Mouse (Mus musculus) hindbrain, embryonic 15.5 days (tissue): ENCODE measurements around the gene Jak3. TPM values are rescaled to one million over a fixed set of nuclear protein-coding genes. Genes with fewer than 3 reads are reported as not detected.

Source experiments
- ATAC-seq: fragments of 200-750 bp; cut with Nextera tagmentation; 2 replicates; pipeline ENCODE4 v1.8.0; 2017; ENCODE audit warnings: low read depth, moderate number of reproducible peaks, moderate TSS enrichment; ENCODE audit not compliant: low FRiP score
- H3K27ac ChIP-seq: fragments of 300-500 bp; sonication (generic); replicated peaks from 2 replicates; pipeline ENCODE4 v1.5.1; 2015; ENCODE audit warnings: mild to moderate bottlenecking, inconsistent platforms
- H3K27me3 ChIP-seq: fragments of 300-500 bp; sonication (generic); 2 replicates; pipeline ENCODE4 v1.6.1; 2015; ENCODE audit warnings: control low read depth, inconsistent platforms
- H3K36me3 ChIP-seq: fragments of 300-500 bp; sonication (generic); 2 replicates; pipeline ENCODE4 v1.6.1; 2015; ENCODE audit warnings: control low read depth, inconsistent platforms
- H3K4me1 ChIP-seq: fragments of 300-500 bp; sonication (generic); replicated peaks from 2 replicates; pipeline ENCODE4 v1.6.1; 2015; ENCODE audit warnings: control low read depth, inconsistent platforms
- H3K4me2 ChIP-seq: fragments of 300-500 bp; sonication (generic); 2 replicates; pipeline ENCODE4 v1.6.1; 2015; ENCODE audit warnings: moderate library complexity, mild to moderate bottlenecking, inconsistent platforms
- H3K4me3 ChIP-seq: fragments of 300-500 bp; sonication (generic); 2 replicates; pipeline ENCODE4 v1.5.1; 2015; ENCODE audit warnings: mild to moderate bottlenecking, inconsistent platforms
- H3K9ac ChIP-seq: fragments of 300-500 bp; sonication (generic); 2 replicates; pipeline ENCODE4 v1.6.1; 2015; ENCODE audit warnings: inconsistent platforms
- H3K9me3 ChIP-seq: fragments of 300-500 bp; sonication (generic); 2 replicates; pipeline ENCODE4 v1.6.1; 2016; ENCODE audit warnings: control low read depth, inconsistent platforms
- WGBS: fragments of 180-500 bp; shearing (Covaris S2); methylation state at CpG from one replicate; pipeline ENCODE4 v1.1.7; 2015; 5-methylcytosine and 5-hydroxymethylcytosine counted together
- polyA plus RNA-seq: library from polyadenylated mRNA; unstranded; fragments of >200 nt; fragmentation: Nextera tagmentation; extraction: Ambion mirVana; gene quantifications from 2 replicates; pipeline ENCODE4 v1.2.1, GENCODE M21; 2015

The Jak3 gene
- polyA plus RNA-seq, 1 experiment from 2014 or later = 7.0 TPM

DNA sequence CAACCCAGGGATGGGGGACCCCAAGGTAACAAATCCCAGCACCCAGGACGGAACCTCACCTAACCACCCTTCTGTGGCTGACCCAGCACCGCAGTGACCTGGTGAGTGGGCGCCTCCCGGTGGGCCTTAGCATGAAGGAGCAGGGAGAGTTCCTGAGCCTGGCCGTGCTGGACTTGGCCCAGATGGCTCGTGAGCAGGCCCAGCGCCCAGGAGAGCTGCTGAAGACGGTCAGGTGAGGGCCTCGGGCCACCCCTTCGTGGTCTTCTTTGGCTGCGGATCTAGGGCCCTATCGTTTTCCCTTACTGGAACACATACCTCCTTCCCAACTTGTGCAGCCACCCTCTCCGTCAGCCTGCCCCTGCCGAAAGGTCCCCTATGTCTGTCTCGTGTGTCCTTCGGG lies 3.0 kb downstream of the Jak3 start:
- peak overlapping the region; percentile 35 for H3K4me3 ChIP-seq
- no peaks in the 10 kb centered on the region for H3K36me3 ChIP-seq
- peak overlapping the region; percentile 55 for H3K4me2 ChIP-seq
- whole genome bisulfite sequencing = 17% methylated on average over 16 of the region's 16 CpGs
- no peak overlapping the region for H3K27ac ChIP-seq
- H3K9me3 ChIP-seq = no peaks in the 10 kb centered on the region
- H3K9ac ChIP-seq = peak overlapping the region; percentile 32
- peaks cover 70% of the 10 kb centered on the region for H3K27me3 ChIP-seq
- ATAC-seq = no peak
- peaks cover 27% of the 10 kb centered on the region for H3K4me1 ChIP-seq

DNA sequence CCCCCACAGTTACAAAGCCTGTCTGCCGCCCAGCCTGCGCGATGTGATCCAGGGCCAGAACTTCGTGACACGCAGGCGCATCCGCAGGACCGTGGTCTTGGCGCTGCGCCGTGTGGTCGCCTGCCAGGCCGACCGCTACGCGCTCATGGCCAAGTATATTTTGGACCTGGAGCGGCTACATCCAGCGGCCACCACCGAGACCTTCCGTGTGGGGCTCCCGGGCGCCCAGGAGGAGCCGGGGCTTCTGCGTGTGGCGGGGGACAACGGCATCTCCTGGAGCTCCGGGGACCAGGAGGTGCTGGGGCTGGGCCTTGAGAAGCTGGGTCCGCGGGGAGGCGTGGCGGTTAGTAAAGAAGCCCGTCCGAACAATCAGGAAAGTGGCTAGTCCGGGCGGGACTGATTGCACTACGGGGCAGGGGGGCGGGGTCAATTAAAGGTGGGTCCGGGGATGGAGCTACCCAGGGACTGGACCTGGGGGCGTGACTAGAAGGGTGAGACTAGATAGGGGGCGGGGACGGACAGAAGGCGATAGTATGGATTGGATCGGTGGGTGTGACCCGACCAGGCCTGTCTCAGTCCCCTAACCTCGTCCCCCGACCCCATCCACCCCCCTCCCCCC lies 3.6 kb downstream of the Jak3 start:
- H3K4me3 ChIP-seq = peak overlapping the region; percentile 35
- WGBS = 1% methylated on average over 44 of the region's 46 CpGs
- H3K4me1 ChIP-seq = peaks cover 27% of the 10 kb centered on the region
- ATAC-seq = no peak
- peaks cover 75% of the 10 kb centered on the region for H3K27me3 ChIP-seq
- peak overlapping the region; percentile 32 for H3K9ac ChIP-seq
- H3K36me3 ChIP-seq = no peaks in the 10 kb centered on the region
- H3K9me3 ChIP-seq = no peaks in the 10 kb centered on the region
- peak overlapping the region; percentile 55 for H3K4me2 ChIP-seq
- no peak overlapping the region for H3K27ac ChIP-seq

DNA sequence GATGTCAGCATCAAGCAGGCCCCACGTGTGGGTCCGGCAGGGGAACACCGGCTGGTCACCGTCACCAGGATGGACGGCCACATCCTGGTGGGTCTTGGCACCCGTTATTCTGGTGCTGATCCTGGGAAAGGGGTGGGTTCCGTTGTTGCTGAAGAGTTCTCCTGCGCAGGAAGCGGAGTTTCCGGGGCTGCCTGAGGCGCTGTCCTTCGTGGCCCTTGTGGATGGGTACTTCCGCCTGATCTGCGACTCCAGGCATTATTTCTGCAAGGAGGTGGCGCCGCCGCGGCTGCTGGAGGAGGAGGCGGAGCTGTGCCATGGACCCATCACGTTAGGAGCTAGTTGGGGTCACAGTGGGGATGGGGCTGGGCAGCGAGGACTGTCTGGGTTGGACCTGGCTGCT lies 4.4 kb downstream of the Jak3 start:
- H3K27me3 ChIP-seq = peaks cover 83% of the 10 kb centered on the region
- H3K27ac ChIP-seq = no peak overlapping the region
- no peaks in the 10 kb centered on the region for H3K36me3 ChIP-seq
- H3K4me1 ChIP-seq = peaks cover 25% of the 10 kb centered on the region
- no peak for ATAC-seq
- H3K9me3 ChIP-seq = no peaks in the 10 kb centered on the region
- no peak overlapping the region for H3K9ac ChIP-seq
- WGBS = 7% methylated on average over 21 of the region's 21 CpGs
- H3K4me2 ChIP-seq = peak overlapping the region; percentile 6; the same call in 1 of the 2 replicates
- H3K4me3 ChIP-seq = 0 out of 2 replicates have a peak overlapping the region, but pooled peaks have one; percentile 35

DNA sequence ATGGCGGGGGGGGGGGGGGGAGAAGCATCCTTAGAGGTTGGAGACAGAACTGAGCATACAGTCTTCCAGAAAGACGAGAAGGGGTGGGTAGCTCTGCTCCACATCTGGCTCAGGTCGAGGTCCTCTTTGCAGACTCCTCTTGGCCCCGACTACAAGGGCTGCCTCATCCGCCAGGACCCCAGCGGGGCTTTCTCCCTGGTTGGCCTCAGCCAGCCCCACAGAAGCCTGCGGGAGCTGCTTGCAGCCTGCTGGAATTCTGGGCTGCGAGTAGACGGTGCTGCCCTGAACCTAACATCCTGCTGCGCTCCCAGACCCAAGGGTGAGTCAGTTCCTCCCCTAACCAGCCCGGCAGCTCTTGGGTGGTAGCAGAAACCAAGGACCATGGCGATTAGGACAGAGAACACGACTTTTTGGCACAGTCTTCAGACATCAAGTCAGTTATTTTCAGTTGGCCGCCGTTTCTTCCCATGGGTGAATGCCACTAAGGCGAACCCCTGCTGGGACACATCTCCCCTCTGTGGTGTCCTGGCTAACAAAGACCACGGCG lies 5.3 kb downstream of the Jak3 start:
- Histone ChIP-seq H3K9me3 (no peaks in the 10 kb centered on the region), H3K4me3 (no peak overlapping the region), H3K4me2 (no peak overlapping the region), H3K27ac (no peak overlapping the region), H3K27me3 (peaks cover 91% of the 10 kb centered on the region), H3K9ac (no peak overlapping the region), H3K36me3 (no peaks in the 10 kb centered on the region), H3K4me1 (peaks cover 25% of the 10 kb centered on the region)
- 5% methylated on average over 18 of the region's 18 CpGs for WGBS
- no peak for ATAC-seq

DNA sequence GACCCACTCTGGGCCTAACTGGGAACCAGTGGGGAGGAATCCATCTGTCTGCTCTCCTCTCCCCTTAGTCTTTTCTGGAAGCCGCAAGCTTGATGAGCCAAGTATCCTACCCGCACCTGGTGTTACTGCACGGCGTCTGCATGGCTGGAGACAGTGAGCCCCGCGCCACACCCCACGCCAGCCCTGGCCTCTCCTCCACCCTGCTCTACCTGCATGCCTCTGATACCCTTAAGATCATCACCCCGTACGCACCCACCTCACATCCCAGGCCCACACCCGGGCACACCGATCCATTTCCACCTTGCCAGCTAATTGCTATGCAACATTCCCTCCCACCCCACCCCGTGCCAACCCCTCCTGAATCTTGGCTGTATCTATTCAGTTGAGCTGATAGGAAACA lies 6.7 kb downstream of the Jak3 start:
- H3K4me3 ChIP-seq = no peak overlapping the region
- no peak overlapping the region for H3K27ac ChIP-seq
- H3K4me1 ChIP-seq = peaks cover 32% of the 10 kb centered on the region
- WGBS = 54% methylated on average over 12 of the region's 12 CpGs
- no peak overlapping the region for H3K4me2 ChIP-seq
- H3K9me3 ChIP-seq = no peaks in the 10 kb centered on the region
- H3K27me3 ChIP-seq = peaks cover 94% of the 10 kb centered on the region
- no peak overlapping the region for H3K9ac ChIP-seq
- H3K36me3 ChIP-seq = no peaks in the 10 kb centered on the region
- no peak for ATAC-seq

DNA sequence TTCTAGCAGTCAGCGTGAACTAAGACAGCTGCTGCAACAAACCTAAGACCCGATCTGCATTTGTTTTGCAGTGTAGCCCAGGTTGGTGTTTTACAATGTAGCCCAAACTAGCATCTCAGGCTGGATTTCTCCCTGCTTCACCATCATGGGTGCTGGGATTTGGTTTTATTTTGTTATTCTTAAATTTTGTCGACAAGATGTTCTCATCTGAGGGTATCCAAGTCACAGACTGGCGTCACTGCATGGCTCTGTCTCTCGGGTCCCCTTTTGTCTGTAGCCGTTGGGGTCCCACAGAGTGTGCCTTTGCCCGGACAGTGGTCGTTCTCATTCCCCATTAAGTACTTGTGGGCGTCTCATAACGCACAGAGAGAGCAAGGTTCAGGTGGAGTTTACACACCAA lies 8.6 kb downstream of the Jak3 start:
- no peak for ATAC-seq
- H3K4me3 ChIP-seq = no peak overlapping the region
- WGBS = 15% methylated on average over 10 of the region's 10 CpGs

DNA sequence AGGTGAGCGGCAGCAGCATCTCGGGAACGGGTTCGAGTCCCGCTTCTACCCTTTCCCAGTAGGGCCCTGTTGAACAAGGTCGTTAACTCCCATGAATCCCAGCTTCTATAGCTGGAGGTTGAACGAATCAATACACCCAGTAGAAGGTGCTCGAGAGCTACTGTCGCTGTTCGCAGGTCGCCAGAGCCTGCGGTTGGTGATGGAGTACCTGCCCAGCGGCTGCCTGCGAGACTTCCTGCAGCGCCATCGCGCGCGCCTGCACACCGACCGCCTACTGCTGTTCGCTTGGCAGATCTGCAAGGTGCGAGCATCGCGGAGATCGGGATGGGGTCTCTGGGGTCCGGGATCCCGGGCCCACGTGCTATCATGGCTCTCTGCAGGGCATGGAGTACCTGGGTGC lies 9.5 kb downstream of the Jak3 start:
- Histone ChIP-seq H3K9me3 (no peaks in the 10 kb centered on the region), H3K4me2 (peak overlapping the region; percentile 66), H3K4me3 (peak overlapping the region; percentile 43), H3K4me1 (peaks cover 24% of the 10 kb centered on the region), H3K27ac (no peak overlapping the region; the same call in 1 of the 2 replicates), H3K9ac (peak overlapping the region; percentile 36), H3K27me3 (peaks cover 97% of the 10 kb centered on the region), H3K36me3 (no peaks in the 10 kb centered on the region)
- peak; percentile 49 for ATAC-seq
- 6% methylated on average over 29 of the region's 29 CpGs for WGBS

More for the DNA sequence above, 8.6 kb downstream of the Jak3 start:
- H3K27ac ChIP-seq = no peak overlapping the region
- H3K36me3 ChIP-seq = no peaks in the 10 kb centered on the region
- H3K9me3 ChIP-seq = no peaks in the 10 kb centered on the region
- peaks cover 30% of the 10 kb centered on the region for H3K4me1 ChIP-seq
- H3K27me3 ChIP-seq = peaks cover 97% of the 10 kb centered on the region
- no peak overlapping the region for H3K4me2 ChIP-seq
- no peak overlapping the region for H3K9ac ChIP-seq

DNA sequence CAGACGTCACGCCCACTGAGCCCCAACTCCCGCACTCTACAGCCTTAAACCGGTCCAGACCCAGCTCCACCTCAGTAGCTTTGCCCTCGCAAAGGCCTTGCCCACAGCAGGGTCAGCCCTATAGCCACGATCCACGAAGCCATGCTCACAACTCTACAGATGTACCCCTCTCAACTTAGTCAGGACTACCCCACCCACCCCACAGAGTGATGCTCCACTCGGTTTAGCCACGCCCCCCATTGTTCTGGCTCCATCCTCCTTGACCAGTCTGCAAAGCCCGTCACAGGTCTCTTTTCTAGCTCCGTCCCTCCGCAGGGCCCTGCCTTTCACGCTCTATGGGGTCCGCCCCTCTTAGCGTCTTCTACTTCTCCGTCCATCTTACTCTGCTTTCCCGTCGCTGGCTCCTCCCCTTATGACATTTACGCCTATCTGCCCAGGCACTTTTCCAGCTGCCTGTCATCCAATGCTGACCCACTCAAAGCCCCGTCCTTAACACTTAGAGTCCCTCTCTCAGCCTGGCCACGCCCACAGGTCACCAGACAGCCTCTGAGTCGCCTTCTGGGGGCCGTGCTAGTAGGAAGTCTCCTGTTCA lies 10.1 kb downstream of the Jak3 start:
- Histone ChIP-seq H3K4me2 (peak overlapping the region; percentile 66), H3K36me3 (no peaks in the 10 kb centered on the region), H3K4me3 (peak overlapping the region; percentile 43), H3K27ac (no peak overlapping the region; the same call in 1 of the 2 replicates), H3K27me3 (peaks cover 98% of the 10 kb centered on the region), H3K4me1 (peaks cover 21% of the 10 kb centered on the region), H3K9ac (peak overlapping the region; percentile 36), H3K9me3 (no peaks in the 10 kb centered on the region)
- 3% methylated on average over 23 of the region's 23 CpGs for WGBS
- peak; percentile 71 for ATAC-seq

DNA sequence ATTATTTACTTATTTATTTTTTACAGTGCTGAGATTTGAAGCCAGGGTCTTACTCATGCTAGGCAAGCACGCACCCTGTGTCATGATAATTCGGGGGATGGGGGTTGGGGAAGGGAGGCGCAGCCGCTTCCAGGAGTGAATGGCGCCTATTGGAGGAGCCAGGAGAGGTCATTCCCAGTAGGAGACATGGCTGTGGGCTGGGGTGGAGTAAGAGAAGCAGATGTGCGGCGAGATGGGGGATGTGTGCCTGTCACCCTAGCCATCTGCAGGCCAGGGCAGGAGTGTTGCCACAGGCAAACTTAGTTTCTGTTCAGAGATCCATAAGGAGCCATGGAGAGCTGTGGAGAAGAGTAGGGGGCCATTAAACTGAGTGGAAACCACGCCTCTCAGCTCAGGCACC lies 11.5 kb downstream of the Jak3 start:
- no peak overlapping the region for H3K4me3 ChIP-seq
- ATAC-seq = no peak
- WGBS = 5% methylated on average over 8 of the region's 8 CpGs

DNA sequence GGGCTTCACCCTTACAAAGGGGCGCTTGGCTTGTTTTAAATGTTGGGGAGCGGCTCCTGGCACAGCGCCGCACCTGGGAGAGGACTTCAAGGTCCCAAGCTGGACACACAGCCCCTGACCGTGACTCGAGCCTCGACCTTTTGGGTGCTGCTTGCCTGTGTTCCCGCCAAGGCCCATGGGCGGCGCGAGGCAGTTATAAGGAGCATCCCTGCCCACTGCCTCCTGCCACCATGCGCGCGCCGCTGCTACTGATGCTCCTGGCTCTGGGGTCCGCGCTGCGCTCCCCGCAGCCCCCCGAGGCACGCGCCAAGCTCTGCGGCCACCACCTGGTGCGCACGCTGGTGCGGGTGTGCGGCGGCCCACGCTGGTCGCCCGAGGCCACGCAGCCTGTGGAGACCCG lies 12.9 kb downstream of the Jak3 start, which contains the start of gene Insl3:
Gene Insl3, plus strand, starts transcription at position 187 of the 400 bp plus-strand sequence.
- H3K27me3 ChIP-seq = peaks cover 98% of the 10 kb centered on the region
- peak within 1 kb of the TSS; percentile 7; the same call in 1 of the 2 replicates for H3K4me3 ChIP-seq
- H3K9me3 ChIP-seq = no peaks in the 10 kb centered on the region
- no peak within 1 kb of the TSS for H3K27ac ChIP-seq
- H3K4me1 ChIP-seq = peaks cover 34% of the 10 kb centered on the region
- H3K4me2 ChIP-seq = peak within 1 kb of the TSS; percentile 29
- no peaks in the 10 kb centered on the region for H3K36me3 ChIP-seq
- no peak for ATAC-seq
- 4% methylated on average over 33 of the region's 33 CpGs for WGBS
- H3K9ac ChIP-seq = no peak within 1 kb of the TSS

More for the DNA sequence above, 11.5 kb downstream of the Jak3 start:
- Histone ChIP-seq H3K36me3 (no peaks in the 10 kb centered on the region), H3K27ac (no peak overlapping the region), H3K9me3 (no peaks in the 10 kb centered on the region), H3K9ac (no peak overlapping the region), H3K27me3 (peaks cover 98% of the 10 kb centered on the region), H3K4me1 (peaks cover 21% of the 10 kb centered on the region), H3K4me2 (no peak overlapping the region)

DNA sequence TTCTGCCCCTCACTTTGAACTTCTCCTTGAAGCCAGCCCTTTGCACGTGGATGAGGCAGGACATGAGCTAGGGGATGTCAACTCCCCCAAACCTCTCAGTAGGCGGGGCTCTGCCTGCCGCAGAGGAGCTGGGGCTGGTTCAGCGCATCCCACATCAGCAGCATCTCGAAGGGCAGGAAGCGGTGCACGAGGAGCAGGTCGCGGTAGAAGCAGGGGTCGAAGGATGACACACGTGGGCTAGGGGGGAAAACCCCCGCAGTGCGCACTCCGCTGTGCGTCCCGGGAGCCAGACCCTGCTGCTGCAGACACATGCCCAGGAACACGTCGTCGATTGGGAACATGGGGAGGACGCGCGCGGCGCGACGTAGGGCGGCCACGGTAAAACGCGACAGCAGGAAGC lies 16.4 kb downstream of the Jak3 start:
- H3K4me2 ChIP-seq = peak overlapping the region; percentile 31
- WGBS = 4% methylated on average over 30 of the region's 30 CpGs

More for the DNA sequence above, 16.4 kb downstream of the Jak3 start:
- Histone ChIP-seq H3K4me3 (no peak overlapping the region), H3K36me3 (no peaks in the 10 kb centered on the region), H3K4me1 (peaks cover 18% of the 10 kb centered on the region), H3K27me3 (peaks cover 92% of the 10 kb centered on the region), H3K27ac (no peak overlapping the region), H3K9ac (no peak overlapping the region), H3K9me3 (no peaks in the 10 kb centered on the region)
- no peak for ATAC-seq
